Mouse (Mus musculus) neural tube, embryonic 11.5 days (tissue): ENCODE data around the gene Micu2. TPM values are rescaled to one million over a fixed set of nuclear protein-coding genes. Genes with fewer than 3 reads are reported as not detected.

Experiments
- ATAC-seq: fragments of 200-750 bp; cut with Nextera tagmentation; 2 replicates; pipeline ENCODE4 v1.8.0; 2017; ENCODE audit warnings: moderate number of reproducible peaks, mild to moderate bottlenecking, moderate TSS enrichment, moderate library complexity; ENCODE audit not compliant: insufficient read depth, low FRiP score, low TSS enrichment
- DNase-seq: peaks from one replicate; pipeline ENCODE4 v3.0.0-alpha.2; 2015; ENCODE audit warnings: low spot score
- H3K27ac ChIP-seq: fragments of 300-500 bp; sonication (generic); 2 replicates; pipeline ENCODE4 v1.5.1; 2014; ENCODE audit warnings: low read depth, mild to moderate bottlenecking, low read length
- H3K27me3 ChIP-seq: fragments of 300-500 bp; sonication (generic); 2 replicates; pipeline ENCODE4 v1.6.1; 2014; ENCODE audit warnings: mild to moderate bottlenecking, low read length, mixed read lengths; ENCODE audit not compliant: control insufficient read depth, insufficient read depth
- H3K36me3 ChIP-seq: fragments of 300-500 bp; sonication (generic); 2 replicates; pipeline ENCODE4 v1.6.1; 2014; ENCODE audit warnings: mild to moderate bottlenecking, low read length, moderate library complexity, mixed read lengths; ENCODE audit not compliant: control insufficient read depth, insufficient read depth
- H3K4me1 ChIP-seq: fragments of 300-500 bp; sonication (generic); 2 replicates; pipeline ENCODE4 v1.6.1; 2014; ENCODE audit warnings: low read length, mixed read lengths; ENCODE audit not compliant: control insufficient read depth, insufficient read depth
- H3K4me2 ChIP-seq: fragments of 300-500 bp; sonication (generic); 2 replicates; pipeline ENCODE4 v1.6.1; 2014; ENCODE audit warnings: low read depth, mild to moderate bottlenecking, moderate library complexity
- H3K4me3 ChIP-seq: fragments of 300-500 bp; sonication (generic); 2 replicates; pipeline ENCODE4 v1.5.1; 2014; ENCODE audit warnings: low read depth, low read length
- H3K9ac ChIP-seq: fragments of 300-500 bp; sonication (generic); 2 replicates; pipeline ENCODE4 v1.6.1; 2014; ENCODE audit warnings: mild to moderate bottlenecking, low read length
- H3K9me3 ChIP-seq: fragments of 300-500 bp; sonication (generic); 2 replicates; pipeline ENCODE4 v1.6.1; 2016; ENCODE audit warnings: low read length; ENCODE audit not compliant: control insufficient read depth
- WGBS: fragments of 180-500 bp; shearing (Covaris S2); extraction: QIAGEN DNeasy Blood & Tissue Kit; methylation state at CpG from one replicate; pipeline ENCODE4 v1.1.7; 2014; 5-methylcytosine and 5-hydroxymethylcytosine counted together
- polyA plus RNA-seq: library from polyadenylated mRNA; unstranded; fragments of >200 nt; fragmentation: Nextera tagmentation; extraction: Ambion mirVana; gene quantifications from 2 replicates; pipeline ENCODE4 v1.2.1, GENCODE M21; 2014

Gene Micu2
- polyA plus RNA-seq, 1 experiment from 2014 or later, result 59.9 TPM

DNA sequence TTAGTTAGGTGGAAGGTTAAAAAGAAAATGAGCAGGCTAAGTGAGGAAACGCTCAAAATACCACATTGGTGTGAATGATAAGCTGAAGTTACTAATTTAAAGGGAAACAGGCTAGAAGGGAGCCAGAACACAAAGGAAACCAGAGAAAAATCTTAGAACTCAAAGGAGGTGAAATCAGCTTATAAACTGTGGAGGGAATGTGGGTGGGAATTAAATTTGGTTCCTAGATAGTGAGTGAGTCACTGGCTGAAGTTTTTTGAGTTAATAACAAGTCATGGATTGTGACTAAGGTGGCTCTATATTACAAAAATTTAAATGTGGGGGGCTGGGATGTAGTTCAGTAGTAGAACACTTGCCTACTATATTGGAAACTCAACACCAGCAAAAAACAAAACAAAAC, 1.6 kb downstream of the Micu2 start:
- Histone ChIP-seq H3K4me1 (no peaks in the 10 kb centered on the region), H3K27me3 (no peaks in the 10 kb centered on the region), H3K4me2 (no peak overlapping the region), H3K27ac (no peak overlapping the region), H3K4me3 (no peak overlapping the region), H3K9me3 (no peaks in the 10 kb centered on the region), H3K9ac (no peak overlapping the region), H3K36me3 (no peaks in the 10 kb centered on the region)
- 83% methylated on average over 1 of the region's 1 CpGs for WGBS
- DNase-seq (no peak), ATAC-seq (no peak)

DNA sequence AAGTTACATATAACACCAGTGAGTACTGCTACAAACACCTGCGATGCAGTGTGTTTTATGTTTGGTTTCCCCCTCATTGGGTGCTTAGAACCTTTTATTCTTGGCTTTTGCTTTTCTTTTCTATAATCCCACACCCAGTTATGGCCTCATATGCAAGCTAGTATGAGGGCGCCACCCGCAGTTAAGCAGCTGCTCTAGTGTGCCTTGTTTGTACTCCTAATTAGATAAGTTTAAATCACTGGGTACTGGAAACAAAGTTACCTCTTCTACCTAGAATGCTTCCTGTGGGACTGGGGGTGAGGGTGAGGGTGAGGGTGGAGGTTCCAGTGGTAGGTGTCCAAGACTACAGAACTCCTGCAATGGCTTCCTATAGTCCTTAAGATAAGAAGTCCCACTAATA, 2.9 kb downstream of the Micu2 start:
- 96% methylated on average over 3 of the region's 3 CpGs for WGBS
- H3K9ac ChIP-seq, result no peak overlapping the region
- ATAC-seq (no peak), DNase-seq (no peak)
- H3K4me1 ChIP-seq, result no peaks in the 10 kb centered on the region
- no peaks in the 10 kb centered on the region for H3K27me3 ChIP-seq
- H3K4me2 ChIP-seq, result no peak overlapping the region
- no peak overlapping the region for H3K27ac ChIP-seq
- no peak overlapping the region for H3K4me3 ChIP-seq
- no peaks in the 10 kb centered on the region for H3K9me3 ChIP-seq
- no peaks in the 10 kb centered on the region for H3K36me3 ChIP-seq

DNA sequence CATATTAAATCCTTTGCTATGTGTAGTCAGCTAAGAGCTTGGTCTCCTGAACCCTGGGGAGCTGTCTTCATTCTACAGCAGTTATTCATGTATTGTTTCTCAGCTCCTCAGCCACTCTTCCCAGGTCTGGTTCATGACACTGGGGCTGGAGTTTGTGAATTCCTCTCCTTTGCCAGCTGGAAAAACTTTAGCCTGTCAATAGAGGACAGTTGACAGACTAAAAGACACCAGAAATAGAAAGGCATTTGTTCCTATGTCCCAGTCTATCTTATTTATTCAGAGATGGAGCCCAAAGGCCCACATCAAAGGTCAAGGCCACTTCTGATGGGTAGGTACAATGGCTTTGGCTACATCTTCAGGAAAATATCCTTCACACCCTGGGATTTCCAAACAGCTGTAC, 7.3 kb downstream of the Micu2 start:
- no peaks in the 10 kb centered on the region; the same call in 1 of the 2 replicates for H3K36me3 ChIP-seq

DNA sequence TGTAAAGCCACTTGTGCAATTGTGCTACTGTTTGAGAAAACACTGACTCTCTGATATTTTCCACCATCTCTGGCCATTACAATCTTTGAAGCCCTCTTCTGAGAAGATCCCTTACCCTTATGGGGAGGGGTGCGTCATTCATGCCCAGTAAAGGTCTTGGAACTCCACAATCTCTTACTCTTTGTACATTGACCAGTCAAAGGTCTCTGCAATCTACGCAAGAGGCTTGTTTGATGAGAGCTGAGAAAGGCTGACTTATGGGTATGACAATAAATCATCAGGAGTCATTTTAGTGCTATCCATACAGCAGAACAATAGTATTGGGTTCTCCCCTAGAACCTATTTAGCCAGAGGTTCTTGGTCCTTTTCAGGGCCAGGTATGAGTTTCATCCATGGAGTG, 9.9 kb downstream of the Micu2 start:
- 96% methylated on average over 2 of the region's 2 CpGs for WGBS

More for the DNA sequence above, 7.3 kb downstream of the Micu2 start:
- no peak for ATAC-seq
- no peak overlapping the region for H3K4me3 ChIP-seq
- no peaks in the 10 kb centered on the region for H3K4me1 ChIP-seq
- H3K27ac ChIP-seq, result no peak overlapping the region
- H3K9me3 ChIP-seq, result no peaks in the 10 kb centered on the region; the same call in 1 of the 2 replicates
- H3K4me2 ChIP-seq, result no peak overlapping the region
- no peak for DNase-seq
- no peak overlapping the region for H3K9ac ChIP-seq
- H3K27me3 ChIP-seq, result no peaks in the 10 kb centered on the region

DNA sequence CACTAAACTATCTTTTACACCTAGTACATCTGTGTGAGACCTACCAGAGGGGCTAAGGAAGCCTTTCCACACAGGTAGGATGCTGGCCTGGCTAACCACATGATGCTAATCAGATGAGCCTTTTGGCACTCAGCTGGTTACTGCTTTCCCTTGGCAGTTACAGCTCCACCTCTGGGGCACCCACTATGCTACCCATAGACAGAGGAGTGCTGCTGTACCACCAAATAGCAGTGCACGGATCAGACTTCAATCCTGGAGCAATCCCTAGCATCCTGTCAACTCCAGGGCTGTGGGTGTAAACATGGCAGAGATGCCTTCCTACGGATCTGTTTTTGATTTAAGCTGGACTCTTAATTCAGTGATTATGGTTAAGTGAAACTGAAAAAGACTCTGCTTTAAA, 13.3 kb downstream of the Micu2 start:
- no peak for DNase-seq
- no peak overlapping the region for H3K4me3 ChIP-seq
- ATAC-seq, result no peak
- H3K36me3 ChIP-seq, result no peaks in the 10 kb centered on the region; the same call in 1 of the 2 replicates
- H3K27ac ChIP-seq, result no peak overlapping the region
- H3K9me3 ChIP-seq, result no peaks in the 10 kb centered on the region; the same call in 1 of the 2 replicates
- H3K4me2 ChIP-seq, result no peak overlapping the region
- 82% methylated on average over 2 of the region's 2 CpGs for WGBS
- no peaks in the 10 kb centered on the region for H3K27me3 ChIP-seq
- peaks cover 6% of the 10 kb centered on the region for H3K4me1 ChIP-seq
- no peak overlapping the region for H3K9ac ChIP-seq

More for the DNA sequence above, 9.9 kb downstream of the Micu2 start:
- Histone ChIP-seq H3K4me1 (no peaks in the 10 kb centered on the region), H3K27ac (no peak overlapping the region), H3K36me3 (no peaks in the 10 kb centered on the region; the same call in 1 of the 2 replicates), H3K27me3 (no peaks in the 10 kb centered on the region), H3K4me2 (no peak overlapping the region), H3K9ac (no peak overlapping the region), H3K4me3 (no peak overlapping the region), H3K9me3 (no peaks in the 10 kb centered on the region; the same call in 1 of the 2 replicates)
- DNase-seq (no peak), ATAC-seq (no peak)

DNA sequence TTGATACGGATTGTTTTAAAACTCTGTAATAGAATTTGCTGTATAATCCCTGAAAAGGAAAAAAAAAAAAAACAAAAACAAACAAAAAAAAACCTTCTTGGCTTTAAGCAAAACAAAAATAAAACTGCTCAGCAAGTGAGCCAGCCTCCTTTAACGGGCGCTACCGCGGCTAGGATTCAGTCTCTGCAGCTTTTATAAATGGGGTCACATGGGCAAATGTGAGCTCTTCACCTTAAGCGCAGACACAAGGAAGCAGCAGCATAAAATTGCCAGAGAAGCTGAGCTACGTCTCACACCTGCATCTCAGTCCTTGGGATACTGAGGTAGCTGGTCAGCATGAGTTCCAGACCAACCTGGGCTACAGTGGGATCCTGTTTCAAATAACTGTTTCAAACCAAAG, 16.6 kb downstream of the Micu2 start:
- WGBS, result 14% methylated on average over 7 of the region's 7 CpGs
- DNase-seq, result no peak
- H3K27ac ChIP-seq, result no peak overlapping the region
- no peaks in the 10 kb centered on the region for H3K36me3 ChIP-seq
- H3K27me3 ChIP-seq, result no peaks in the 10 kb centered on the region
- peaks cover 6% of the 10 kb centered on the region for H3K4me1 ChIP-seq
- H3K4me2 ChIP-seq, result no peak overlapping the region
- H3K9ac ChIP-seq, result no peak overlapping the region; the same call in 1 of the 2 replicates
- H3K9me3 ChIP-seq, result no peaks in the 10 kb centered on the region
- ATAC-seq, result no peak
- no peak overlapping the region for H3K4me3 ChIP-seq

DNA sequence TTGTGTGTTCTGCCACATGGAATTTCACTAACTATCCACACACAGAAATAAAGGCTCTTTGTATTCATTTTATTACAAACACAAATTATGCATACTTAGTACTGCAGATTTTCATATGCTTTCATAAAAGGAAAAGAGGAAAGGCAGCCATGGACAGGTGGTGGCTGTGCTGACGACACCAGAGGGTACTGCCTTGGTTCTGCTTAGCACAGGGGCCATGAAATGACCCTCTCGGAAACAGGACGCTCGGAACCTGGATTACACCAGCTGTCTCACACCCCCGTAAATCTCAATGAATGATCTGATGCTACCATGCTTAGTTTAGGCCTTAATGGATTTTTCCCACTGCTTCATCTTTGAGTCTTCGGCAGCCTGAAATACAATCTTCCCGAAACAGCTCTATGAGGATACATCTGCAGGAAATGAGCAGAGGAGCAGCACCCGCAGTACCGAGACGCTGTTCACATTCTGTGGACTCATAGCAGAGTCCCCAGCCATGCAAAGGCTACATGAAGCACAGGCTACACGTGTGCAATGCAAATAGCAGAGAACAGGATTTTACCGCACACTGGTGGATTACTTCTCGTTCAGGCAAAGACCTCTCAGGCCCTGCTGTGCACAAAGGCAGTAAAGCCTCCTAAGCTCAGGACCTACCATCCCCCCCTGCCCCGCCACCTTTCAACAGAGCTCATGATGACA, 17.2 kb downstream of the Micu2 start:
- H3K9me3 ChIP-seq, result no peaks in the 10 kb centered on the region
- H3K4me3 ChIP-seq, result no peak overlapping the region
- no peaks in the 10 kb centered on the region for H3K27me3 ChIP-seq
- 15% methylated on average over 14 of the region's 14 CpGs for WGBS
- no peak overlapping the region for H3K27ac ChIP-seq
- ATAC-seq (peak; percentile 61; the same call in 1 of the 2 replicates), DNase-seq (peak; percentile 63)
- peaks cover 6% of the 10 kb centered on the region for H3K4me1 ChIP-seq
- 0 out of 2 replicates have a peak overlapping the region, but pooled peaks have one; percentile 24 for H3K4me2 ChIP-seq
- H3K9ac ChIP-seq, result peak overlapping the region; percentile 41; the same call in 1 of the 2 replicates
- H3K36me3 ChIP-seq, result no peaks in the 10 kb centered on the region

DNA sequence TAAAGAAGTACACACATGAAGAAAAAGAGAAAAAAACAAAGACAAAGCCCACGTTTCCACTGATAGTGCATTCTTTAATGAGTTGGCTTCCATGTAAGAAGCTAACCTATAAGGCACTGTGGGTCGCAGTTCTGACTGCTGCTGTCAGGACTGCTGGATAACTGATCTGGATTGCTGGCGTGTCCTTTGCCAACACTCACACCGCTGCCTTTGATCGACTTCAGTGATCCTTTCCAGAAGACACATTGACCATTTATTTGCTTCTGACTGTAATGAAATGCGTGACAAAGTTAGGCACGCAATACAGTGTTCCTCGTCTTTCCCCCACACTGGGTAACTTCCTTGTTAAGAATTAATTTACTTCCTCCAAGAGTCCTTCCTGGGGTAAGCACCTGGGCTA, 18.3 kb downstream of the Micu2 start:
- 70% methylated on average over 8 of the region's 8 CpGs for WGBS
- ATAC-seq (no peak), DNase-seq (no peak)
- Histone ChIP-seq H3K4me1 (peaks cover 6% of the 10 kb centered on the region), H3K4me3 (no peak overlapping the region), H3K4me2 (no peak overlapping the region), H3K9ac (no peak overlapping the region), H3K9me3 (no peaks in the 10 kb centered on the region), H3K27ac (no peak overlapping the region), H3K27me3 (no peaks in the 10 kb centered on the region), H3K36me3 (no peaks in the 10 kb centered on the region)

DNA sequence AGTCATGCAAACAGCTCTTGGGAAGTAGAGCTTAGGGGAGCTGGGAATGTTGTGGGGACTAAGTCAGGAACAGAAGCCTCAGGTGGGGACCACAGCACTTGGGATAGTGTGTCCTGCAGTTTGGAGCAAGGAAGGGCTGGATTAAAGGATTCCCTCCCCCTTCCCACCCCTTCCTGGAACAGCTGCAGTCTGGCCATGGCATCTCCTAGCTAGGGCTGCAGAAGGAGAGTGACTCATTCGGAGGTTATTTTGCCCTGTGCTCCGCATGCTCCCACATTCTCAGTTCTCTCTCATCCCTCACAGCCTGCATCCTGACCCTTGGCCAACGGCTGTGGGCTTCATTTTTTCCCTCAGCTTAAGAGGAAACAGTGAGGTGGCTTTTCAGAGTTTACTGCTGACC, 18.9 kb downstream of the Micu2 start:
- H3K4me2 ChIP-seq, result no peak overlapping the region
- H3K27me3 ChIP-seq, result no peaks in the 10 kb centered on the region
- DNase-seq (no peak), ATAC-seq (no peak)
- WGBS, result 38% methylated on average over 3 of the region's 3 CpGs
- H3K4me1 ChIP-seq, result peaks cover 6% of the 10 kb centered on the region
- no peak overlapping the region for H3K27ac ChIP-seq
- no peak overlapping the region for H3K4me3 ChIP-seq
- no peak overlapping the region for H3K9ac ChIP-seq
- H3K9me3 ChIP-seq, result no peaks in the 10 kb centered on the region
- H3K36me3 ChIP-seq, result no peaks in the 10 kb centered on the region
